Mouse (Mus musculus) kidney, embryonic 14.5 days (tissue): ENCODE measurements around the gene Pard3. TPM values are rescaled to one million over a fixed set of nuclear protein-coding genes. Genes with fewer than 3 reads are reported as not detected.

Source experiments
- ATAC-seq: fragments of 200-750 bp; cut with Nextera tagmentation; 2 replicates; pipeline ENCODE4 v1.8.0; 2017; ENCODE audit warnings: moderate number of reproducible peaks, mild to moderate bottlenecking, moderate TSS enrichment, moderate library complexity; ENCODE audit not compliant: low FRiP score, low TSS enrichment
- H3K27ac ChIP-seq: fragments of 300-500 bp; sonication (generic); 2 replicates; pipeline ENCODE4 v1.5.1; 2014; ENCODE audit warnings: low read depth, mild to moderate bottlenecking, low read length, moderate library complexity, mixed read lengths
- H3K27me3 ChIP-seq: fragments of 300-500 bp; sonication (generic); 2 replicates; pipeline ENCODE4 v1.6.1; 2014; ENCODE audit warnings: mild to moderate bottlenecking, low read length; ENCODE audit not compliant: control insufficient read depth, insufficient read depth
- H3K36me3 ChIP-seq: fragments of 300-500 bp; sonication (generic); 2 replicates; pipeline ENCODE4 v1.6.1; 2014; ENCODE audit warnings: low read length, mixed read lengths; ENCODE audit not compliant: control insufficient read depth, insufficient read depth
- H3K4me1 ChIP-seq: fragments of 300-500 bp; sonication (generic); 2 replicates; pipeline ENCODE4 v1.6.1; 2014; ENCODE audit warnings: low read length, mixed read lengths; ENCODE audit not compliant: control insufficient read depth, insufficient read depth
- H3K4me2 ChIP-seq: fragments of 300-500 bp; sonication (generic); replicated peaks from 2 replicates; pipeline ENCODE4 v1.6.1; 2014; ENCODE audit warnings: low read depth, mild to moderate bottlenecking, low read length
- H3K4me3 ChIP-seq: fragments of 300-500 bp; sonication (generic); 2 replicates; pipeline ENCODE4 v1.5.1; 2014; ENCODE audit warnings: mild to moderate bottlenecking, low read length
- H3K9ac ChIP-seq: fragments of 300-500 bp; sonication (generic); 2 replicates; pipeline ENCODE4 v1.6.1; 2014; ENCODE audit warnings: low read depth, mild to moderate bottlenecking, low read length, moderate library complexity
- H3K9me3 ChIP-seq: fragments of 300-500 bp; sonication (generic); 2 replicates; pipeline ENCODE4 v1.6.1; 2016; ENCODE audit warnings: low read length; ENCODE audit not compliant: control insufficient read depth
- WGBS: fragments of 180-500 bp; shearing (Covaris S2); extraction: QIAGEN DNeasy Blood & Tissue Kit; methylation state at CpG from one replicate; pipeline ENCODE4 v1.1.7; 2014; 5-methylcytosine and 5-hydroxymethylcytosine counted together
- polyA plus RNA-seq: library from polyadenylated mRNA; unstranded; fragments of >200 nt; fragmentation: Nextera tagmentation; extraction: Ambion mirVana; gene quantifications from 2 replicates; pipeline ENCODE4 v1.2.1, GENCODE M21; 2014

The Pard3 gene
- polyA plus RNA-seq, 1 experiment from 2014 or later, result 36.9 TPM

- no peak for ATAC-seq
- Histone ChIP-seq H3K9ac (no peak overlapping the region), H3K9me3 (no peaks in the 10 kb centered on the region), H3K4me1 (no peaks in the 10 kb centered on the region), H3K27ac (no peak overlapping the region), H3K27me3 (no peaks in the 10 kb centered on the region), H3K36me3 (no peaks in the 10 kb centered on the region), H3K4me2 (no peak overlapping the region), H3K4me3 (no peak overlapping the region)
- 65% methylated on average over 2 of the region's 2 CpGs for WGBS
Measured at GRCm38 (mm10) chr8:127431236-127431635, 367.5 kb downstream of the Pard3 start.

GRCm38 (mm10) chr8:127435975-127436374, 372.3 kb downstream of the Pard3 start:
- Histone ChIP-seq H3K4me1 (peaks cover 4% of the 10 kb centered on the region; the same call in 1 of the 2 replicates), H3K9me3 (no peaks in the 10 kb centered on the region), H3K9ac (no peak overlapping the region), H3K4me2 (no peak overlapping the region), H3K4me3 (no peak overlapping the region), H3K27me3 (no peaks in the 10 kb centered on the region), H3K36me3 (no peaks in the 10 kb centered on the region; the same call in 1 of the 2 replicates), H3K27ac (no peak overlapping the region)
- ATAC-seq, result no peak
- 94% methylated on average over 6 of the region's 6 CpGs for WGBS

GRCm38 (mm10) chr8:127437613-127438235, 374.0 kb downstream of the Pard3 start:
- no peak overlapping the region for H3K4me2 ChIP-seq
- H3K27ac ChIP-seq, result no peak overlapping the region
- no peaks in the 10 kb centered on the region; the same call in 1 of the 2 replicates for H3K36me3 ChIP-seq
- H3K27me3 ChIP-seq, result no peaks in the 10 kb centered on the region
- H3K9me3 ChIP-seq, result no peaks in the 10 kb centered on the region
- H3K4me1 ChIP-seq, result peaks cover 4% of the 10 kb centered on the region; the same call in 1 of the 2 replicates
- no peak overlapping the region for H3K4me3 ChIP-seq
- WGBS, result 28% methylated on average over 5 of the region's 5 CpGs
- H3K9ac ChIP-seq, result no peak overlapping the region
- peak; percentile 42; the same call in 1 of the 2 replicates for ATAC-seq

- WGBS, result 78% methylated on average over 8 of the region's 8 CpGs
- 0 out of 2 replicates have a peak, but pooled peaks have one; percentile 28 for ATAC-seq
- H3K4me1 ChIP-seq, result peaks cover 4% of the 10 kb centered on the region; the same call in 1 of the 2 replicates
- no peaks in the 10 kb centered on the region for H3K9me3 ChIP-seq
- no peaks in the 10 kb centered on the region for H3K27me3 ChIP-seq
- H3K27ac ChIP-seq, result no peak overlapping the region
- H3K36me3 ChIP-seq, result no peaks in the 10 kb centered on the region; the same call in 1 of the 2 replicates
- no peak overlapping the region for H3K4me3 ChIP-seq
- no peak overlapping the region for H3K4me2 ChIP-seq
- no peak overlapping the region for H3K9ac ChIP-seq
Measured at GRCm38 (mm10) chr8:127438625-127439391, 375.1 kb downstream of the Pard3 start.

- no peak overlapping the region; the same call in 1 of the 2 replicates for H3K4me3 ChIP-seq
- ATAC-seq, result no peak
- peaks cover 4% of the 10 kb centered on the region; the same call in 1 of the 2 replicates for H3K4me1 ChIP-seq
- no peak overlapping the region for H3K9ac ChIP-seq
- 65% methylated on average over 10 of the region's 10 CpGs for WGBS
- no peaks in the 10 kb centered on the region for H3K9me3 ChIP-seq
- H3K36me3 ChIP-seq, result no peaks in the 10 kb centered on the region; the same call in 1 of the 2 replicates
- H3K27me3 ChIP-seq, result no peaks in the 10 kb centered on the region
- peak overlapping the region; percentile 6; the same call in 1 of the 2 replicates for H3K27ac ChIP-seq
- H3K4me2 ChIP-seq, result peak overlapping the region; percentile 27
Measured at GRCm38 (mm10) chr8:127439392-127440160, 375.9 kb downstream of the Pard3 start.

- no peaks in the 10 kb centered on the region for H3K27me3 ChIP-seq
- peaks cover 4% of the 10 kb centered on the region; the same call in 1 of the 2 replicates for H3K4me1 ChIP-seq
- 73% methylated on average over 9 of the region's 9 CpGs for WGBS
- peak; percentile 10 for ATAC-seq
- H3K27ac ChIP-seq, result peak overlapping the region; percentile 57; the same call in 1 of the 2 replicates
- peak overlapping the region; percentile 27 for H3K4me2 ChIP-seq
- H3K9me3 ChIP-seq, result no peaks in the 10 kb centered on the region
- no peak overlapping the region for H3K9ac ChIP-seq
- no peaks in the 10 kb centered on the region; the same call in 1 of the 2 replicates for H3K36me3 ChIP-seq
- no peak overlapping the region; the same call in 1 of the 2 replicates for H3K4me3 ChIP-seq
Measured at GRCm38 (mm10) chr8:127440161-127440833, 376.6 kb downstream of the Pard3 start.

- H3K4me3 ChIP-seq, result no peak overlapping the region
Measured at GRCm38 (mm10) chr8:127440834-127441485, 377.3 kb downstream of the Pard3 start.

GRCm38 (mm10) chr8:127447401-127447800, 383.7 kb downstream of the Pard3 start:
- no peak overlapping the region for H3K9ac ChIP-seq
- ATAC-seq, result no peak
- H3K4me1 ChIP-seq, result no peaks in the 10 kb centered on the region
- H3K27ac ChIP-seq, result no peak overlapping the region
- H3K27me3 ChIP-seq, result no peaks in the 10 kb centered on the region
- H3K36me3 ChIP-seq, result no peaks in the 10 kb centered on the region
- H3K4me2 ChIP-seq, result no peak overlapping the region
- H3K4me3 ChIP-seq, result no peak overlapping the region
- H3K9me3 ChIP-seq, result no peaks in the 10 kb centered on the region
- 92% methylated on average over 1 of the region's 1 CpGs for WGBS

More at GRCm38 (mm10) chr8:127440834-127441485, 377.3 kb downstream of the Pard3 start:
- Histone ChIP-seq H3K27me3 (no peaks in the 10 kb centered on the region), H3K27ac (peak overlapping the region; percentile 57; the same call in 1 of the 2 replicates), H3K4me2 (no peak overlapping the region; the same call in 1 of the 2 replicates), H3K36me3 (no peaks in the 10 kb centered on the region; the same call in 1 of the 2 replicates), H3K9me3 (no peaks in the 10 kb centered on the region), H3K4me1 (peaks cover 4% of the 10 kb centered on the region; the same call in 1 of the 2 replicates), H3K9ac (no peak overlapping the region)
- peak; percentile 88 for ATAC-seq
- 73% methylated on average over 6 of the region's 6 CpGs for WGBS
